Mouse (Mus musculus): ENCODE results near the gene Sept5. TPM values are rescaled to one million over a fixed set of nuclear protein-coding genes. Genes with fewer than 3 reads are reported as not detected.

Sept5 gene
- total and polyA plus RNA-seq, 2 experiments from 2014 or later = 267 to 373 TPM

- H3K9ac ChIP-seq = no peak overlapping the region
- no peaks in the 10 kb centered on the region for H3K36me3 ChIP-seq (ENCODE audit: insufficient read depth)
- H3K4me3 ChIP-seq (ENCODE audit: low read depth, low read length) = no peak overlapping the region
- DNase-seq (no peak), ATAC-seq (no peak)
- no peak overlapping the region for H3K27ac ChIP-seq (ENCODE audit: low read depth, low read length)
- no peak overlapping the region for H3K4me2 ChIP-seq (ENCODE audit: low read depth)
- H3K4me1 ChIP-seq (ENCODE audit: insufficient read depth) = no peaks in the 10 kb centered on the region
- no peaks in the 10 kb centered on the region for H3K27me3 ChIP-seq (ENCODE audit: insufficient read depth, low read length)
- no peak for TF ChIP-seq CTCF (IDR thresholded peaks at IDR 0.05; ENCODE audit: low read depth)
- H3K9me3 ChIP-seq (ENCODE audit: low read length) = no peaks in the 10 kb centered on the region
- WGBS = 82% methylated on average over 4 of the region's 4 CpGs
Observed at GRCm38 (mm10) chr16:18658597-18658996, 28.8 kb upstream of the Sept5 start.

GRCm38 (mm10) chr16:18655372-18656098 lies 25.8 kb upstream of the Sept5 start:
- Histone ChIP-seq H3K4me2 (ENCODE audit: low read depth) (no peak overlapping the region), H3K4me1 (ENCODE audit: insufficient read depth) (no peaks in the 10 kb centered on the region), H3K27ac (ENCODE audit: low read depth, low read length) (no peak overlapping the region), H3K9ac (no peak overlapping the region), H3K4me3 (ENCODE audit: low read depth, low read length) (no peak overlapping the region), H3K9me3 (ENCODE audit: low read length) (no peaks in the 10 kb centered on the region), H3K36me3 (ENCODE audit: insufficient read depth) (no peaks in the 10 kb centered on the region), H3K27me3 (ENCODE audit: insufficient read depth, low read length) (no peaks in the 10 kb centered on the region)
- no peak for ATAC-seq
- TF ChIP-seq CTCF (IDR thresholded peaks at IDR 0.05; ENCODE audit: low read depth) = no peak
- 64% methylated on average over 5 of the region's 5 CpGs for WGBS
- DNase-seq = no peak

DNA sequence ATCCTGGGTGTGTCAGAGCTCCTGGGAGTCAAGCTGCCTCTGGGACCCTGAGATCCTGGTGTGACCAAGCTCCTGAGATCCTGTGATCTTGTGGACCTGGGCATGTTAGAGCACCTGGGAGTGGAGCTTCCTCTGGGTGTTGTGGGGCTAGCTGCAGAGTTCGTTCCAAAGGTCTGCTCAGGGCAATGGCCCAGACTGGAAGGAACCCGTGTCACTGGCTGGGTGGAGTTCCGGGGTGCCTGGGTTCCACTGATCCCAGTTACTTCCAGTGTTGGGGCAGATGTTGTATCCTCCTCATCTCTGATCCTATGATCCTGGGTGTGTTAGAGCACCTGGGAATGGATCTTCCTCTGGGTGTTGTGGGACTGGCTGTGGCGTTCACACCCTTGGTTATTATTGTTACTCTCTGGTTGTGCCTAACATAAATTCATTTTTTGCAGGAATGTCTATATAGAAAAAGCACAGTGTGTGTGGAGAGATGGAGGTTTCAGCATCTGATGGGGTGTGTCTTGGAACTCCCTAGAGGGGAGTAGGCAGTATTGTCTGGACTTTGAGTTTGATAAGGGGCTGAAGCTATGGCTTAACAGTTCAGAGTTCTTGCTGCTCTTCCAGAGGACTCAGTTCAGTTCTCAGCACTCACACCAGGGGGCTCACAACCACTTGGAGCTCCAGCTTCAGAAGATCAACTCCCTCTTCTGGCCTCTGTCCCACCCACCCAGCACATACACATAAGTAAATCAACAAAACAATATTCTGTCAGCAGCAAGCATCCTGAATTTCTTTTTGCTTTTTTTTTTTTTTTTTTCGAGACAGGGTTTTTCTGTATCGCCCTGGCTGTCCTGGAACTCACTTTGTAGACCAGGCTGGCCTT lies 23.8 kb upstream of the Sept5 start:
- Histone ChIP-seq H3K36me3 (ENCODE audit: insufficient read depth) (no peaks in the 10 kb centered on the region), H3K4me2 (ENCODE audit: low read depth) (no peak overlapping the region), H3K9me3 (ENCODE audit: low read length) (no peaks in the 10 kb centered on the region), H3K4me1 (ENCODE audit: insufficient read depth) (no peaks in the 10 kb centered on the region), H3K27ac (ENCODE audit: low read depth, low read length) (no peak overlapping the region), H3K27me3 (ENCODE audit: insufficient read depth, low read length) (no peaks in the 10 kb centered on the region), H3K4me3 (ENCODE audit: low read depth, low read length) (no peak overlapping the region), H3K9ac (no peak overlapping the region)
- DNase-seq (no peak), ATAC-seq (no peak)
- TF ChIP-seq CTCF (IDR thresholded peaks at IDR 0.05; ENCODE audit: low read depth) = no peak
- 84% methylated on average over 6 of the region's 6 CpGs for WGBS

DNA sequence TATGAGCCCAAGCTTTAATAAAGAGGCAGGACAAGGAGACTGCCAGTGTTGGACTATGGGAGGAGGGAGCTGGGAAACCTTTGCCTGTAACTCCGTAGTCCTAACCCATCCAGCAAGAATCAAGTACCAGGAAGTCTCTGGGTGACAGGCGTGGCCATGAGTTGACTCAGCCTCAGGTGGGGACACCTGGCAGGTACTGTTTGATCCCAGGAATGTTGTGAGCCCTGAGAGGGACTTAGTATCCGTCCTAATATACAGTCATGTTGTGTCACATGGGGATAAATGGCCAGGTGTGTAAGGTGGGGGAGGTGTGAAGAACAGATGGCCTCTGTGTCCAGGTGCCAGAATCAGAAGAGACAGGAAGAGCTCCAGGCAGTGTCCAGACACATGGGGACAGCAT lies 19.4 kb upstream of the Sept5 start:
- no peaks in the 10 kb centered on the region for H3K36me3 ChIP-seq (ENCODE audit: insufficient read depth)
- WGBS = 72% methylated on average over 3 of the region's 3 CpGs
- no peak for TF ChIP-seq CTCF (IDR thresholded peaks at IDR 0.05; ENCODE audit: low read depth)
- H3K9ac ChIP-seq = no peak overlapping the region
- H3K4me1 ChIP-seq (ENCODE audit: insufficient read depth) = no peaks in the 10 kb centered on the region
- no peaks in the 10 kb centered on the region for H3K27me3 ChIP-seq (ENCODE audit: insufficient read depth, low read length)
- ATAC-seq (no peak), DNase-seq (no peak)
- H3K4me2 ChIP-seq (ENCODE audit: low read depth) = no peak overlapping the region
- no peaks in the 10 kb centered on the region for H3K9me3 ChIP-seq (ENCODE audit: low read length)
- H3K4me3 ChIP-seq (ENCODE audit: low read depth, low read length) = no peak overlapping the region
- no peak overlapping the region for H3K27ac ChIP-seq (ENCODE audit: low read depth, low read length)

DNA sequence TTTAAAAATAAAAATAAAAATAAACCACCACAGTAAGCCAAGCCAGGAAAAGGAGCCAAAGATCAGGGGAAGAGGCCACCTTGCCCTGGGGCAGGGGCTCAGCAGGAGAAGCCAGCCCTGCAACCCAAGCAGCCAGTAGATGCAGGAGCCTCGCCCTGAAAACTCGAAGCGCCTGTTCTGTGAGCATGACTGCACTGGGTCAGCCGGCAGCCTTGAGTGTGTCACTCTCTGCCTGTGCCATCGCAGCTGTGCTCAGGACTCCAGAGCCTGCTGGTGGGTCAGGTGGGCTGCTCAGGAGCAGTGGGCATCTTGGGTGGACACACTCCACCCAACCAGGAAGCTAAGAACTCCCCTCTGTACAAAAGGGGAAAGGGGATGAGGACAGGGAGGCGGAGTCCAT lies 15.6 kb upstream of the Sept5 start:
- no peaks in the 10 kb centered on the region for H3K36me3 ChIP-seq (ENCODE audit: insufficient read depth)
- no peaks in the 10 kb centered on the region for H3K27me3 ChIP-seq (ENCODE audit: insufficient read depth, low read length)
- H3K9me3 ChIP-seq (ENCODE audit: low read length) = no peaks in the 10 kb centered on the region
- 75% methylated on average over 6 of the region's 6 CpGs for WGBS
- no peak for DNase-seq
- no peak for ATAC-seq
- no peak overlapping the region for H3K4me2 ChIP-seq (ENCODE audit: low read depth)
- H3K4me1 ChIP-seq (ENCODE audit: insufficient read depth) = no peaks in the 10 kb centered on the region
- H3K27ac ChIP-seq (ENCODE audit: low read depth, low read length) = no peak overlapping the region
- no peak overlapping the region for H3K9ac ChIP-seq
- no peak overlapping the region for H3K4me3 ChIP-seq (ENCODE audit: low read depth, low read length)
- no peak for TF ChIP-seq CTCF (IDR thresholded peaks at IDR 0.05; ENCODE audit: low read depth)

DNA sequence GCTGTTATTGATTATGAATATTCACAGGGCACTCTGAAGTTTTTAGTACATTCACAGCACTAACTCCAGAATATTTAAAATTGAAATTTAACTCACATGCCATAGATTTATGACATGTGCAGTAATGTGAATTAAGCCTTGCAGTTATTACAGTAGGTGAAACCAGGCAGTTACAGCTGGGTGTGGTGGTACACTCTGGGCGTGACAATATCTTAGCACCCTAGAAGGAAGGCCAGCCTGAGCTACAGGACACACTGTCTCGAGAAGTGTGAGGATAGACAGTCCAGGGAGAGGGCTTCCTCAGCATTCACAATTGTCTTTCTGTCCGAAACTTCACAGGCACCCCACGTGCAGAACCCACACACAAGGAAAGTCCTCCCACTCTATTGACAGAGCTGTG lies 14.7 kb upstream of the Sept5 start:
- Histone ChIP-seq H3K4me3 (ENCODE audit: low read depth, low read length) (no peak overlapping the region), H3K9me3 (ENCODE audit: low read length) (no peaks in the 10 kb centered on the region), H3K36me3 (ENCODE audit: insufficient read depth) (no peaks in the 10 kb centered on the region), H3K4me1 (ENCODE audit: insufficient read depth) (no peaks in the 10 kb centered on the region), H3K9ac (no peak overlapping the region), H3K4me2 (ENCODE audit: low read depth) (no peak overlapping the region), H3K27me3 (ENCODE audit: insufficient read depth, low read length) (no peaks in the 10 kb centered on the region), H3K27ac (ENCODE audit: low read depth, low read length) (no peak overlapping the region)
- DNase-seq = no peak
- WGBS = 77% methylated on average over 4 of the region's 4 CpGs
- ATAC-seq = no peak
- TF ChIP-seq CTCF (IDR thresholded peaks at IDR 0.05; ENCODE audit: low read depth) = no peak

DNA sequence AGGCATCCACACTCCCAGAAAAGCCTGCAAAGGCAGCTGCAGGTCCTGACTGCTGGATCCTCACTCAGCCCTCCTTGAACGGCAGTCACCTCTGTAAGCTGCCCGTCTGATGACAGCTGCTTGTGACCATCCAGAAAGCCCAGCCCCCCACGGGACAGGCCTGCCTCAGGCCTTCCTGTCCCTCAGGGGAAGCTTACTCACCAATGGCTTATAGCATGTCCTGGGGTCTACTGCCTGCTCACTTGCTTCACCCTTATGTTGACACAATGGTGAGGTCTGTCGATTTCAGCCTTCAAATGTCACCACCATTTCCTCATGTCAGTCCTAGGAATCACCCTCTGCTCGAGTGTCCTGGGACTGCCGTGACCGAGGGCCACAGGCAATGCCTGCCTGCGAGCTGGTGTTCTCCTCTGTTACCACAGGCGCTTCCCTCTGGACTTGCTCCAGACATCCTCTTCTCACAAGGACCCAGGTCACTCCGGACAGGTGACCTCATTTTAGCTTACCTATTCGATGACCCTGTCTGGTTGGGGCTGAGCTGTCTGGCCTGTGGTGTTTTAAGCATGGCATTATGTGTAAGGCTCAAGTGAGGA lies 13.7 kb upstream of the Sept5 start:
- DNase-seq (no peak), ATAC-seq (no peak)
- Histone ChIP-seq H3K4me2 (ENCODE audit: low read depth) (no peak overlapping the region), H3K4me3 (ENCODE audit: low read depth, low read length) (no peak overlapping the region), H3K27me3 (ENCODE audit: insufficient read depth, low read length) (no peaks in the 10 kb centered on the region), H3K9ac (no peak overlapping the region), H3K27ac (ENCODE audit: low read depth, low read length) (no peak overlapping the region), H3K36me3 (ENCODE audit: insufficient read depth) (no peaks in the 10 kb centered on the region), H3K9me3 (ENCODE audit: low read length) (no peaks in the 10 kb centered on the region), H3K4me1 (ENCODE audit: insufficient read depth) (no peaks in the 10 kb centered on the region)
- 82% methylated on average over 11 of the region's 11 CpGs for WGBS
- no peak for TF ChIP-seq CTCF (IDR thresholded peaks at IDR 0.05; ENCODE audit: low read depth)
